Mouse (Mus musculus): ENCODE results near the gene Gm45337. TPM values are rescaled to one million over a fixed set of nuclear protein-coding genes. Genes with fewer than 3 reads are reported as not detected.
"Not testable (repeated sequence)": the region's sequence is repeated elsewhere in the genome, so short reads cannot be mapped to it uniquely, and the experiment has no call there.

Gene Gm45337
- total RNA-seq (2018; cell fraction: chromatin; rRNA removed), result not detected
- total RNA-seq (2018; cell fraction: cytosol; rRNA removed), result not detected
- not detected for total RNA-seq (2018; cell fraction: nucleus; rRNA removed)
- polyA plus RNA-seq (2018), result not detected in 3 replicates

DNA sequence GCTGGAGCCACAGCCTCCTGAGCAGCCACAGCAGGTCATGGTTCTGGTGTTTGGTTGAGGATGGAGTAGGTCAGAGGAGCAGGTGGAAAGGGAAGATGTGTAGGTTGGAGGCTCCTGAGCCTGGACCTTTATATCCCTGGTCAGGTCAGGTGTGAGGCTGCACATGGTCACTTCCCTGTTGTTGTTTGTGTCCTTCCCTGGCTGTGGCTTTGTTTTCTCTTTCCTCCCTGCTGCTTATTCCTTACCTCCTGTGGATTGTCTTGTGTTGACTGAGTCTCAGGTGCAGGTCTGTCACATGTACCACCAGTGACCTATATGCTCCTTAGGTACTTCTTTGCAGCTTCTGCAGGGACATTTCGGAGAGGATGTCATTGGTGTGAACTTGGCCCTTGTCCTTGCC, at the start of gene Gm45337:
TSS of gene Gm45337 (minus strand) at position 101 of the 400 bp plus-strand sequence.
- H3K79me2 ChIP-seq (ENCODE audit: inconsistent target), result no peaks in the 10 kb centered on the region
- no peak within 1 kb of the TSS for H3K4me3 ChIP-seq (ENCODE audit: inconsistent target)
- 100% methylated on average over 1 of the region's 1 CpGs for WGBS (ENCODE audit: missing documents)
- no peak within 1 kb of the TSS for H3K27ac ChIP-seq
- H3K36me3 ChIP-seq (ENCODE audit: inconsistent target), result no peaks in the 10 kb centered on the region

GRCm38 (mm10) chr7:142190289-142190688, 45.9 kb upstream of the Gm45337 start, which contains the start of gene Gm10153:
Gene Gm10153 (minus strand): TSS chr7:142190389.
- H3K4me3 ChIP-seq (ENCODE audit: inconsistent target), result no peak within 1 kb of the TSS
- H3K27ac ChIP-seq, result no peak within 1 kb of the TSS
- WGBS (ENCODE audit: missing documents), result 24% methylated on average over 2 of the region's 2 CpGs
- H3K79me2 ChIP-seq (ENCODE audit: inconsistent target), result no peaks in the 10 kb centered on the region
- H3K36me3 ChIP-seq (ENCODE audit: inconsistent target), result no peaks in the 10 kb centered on the region

DNA sequence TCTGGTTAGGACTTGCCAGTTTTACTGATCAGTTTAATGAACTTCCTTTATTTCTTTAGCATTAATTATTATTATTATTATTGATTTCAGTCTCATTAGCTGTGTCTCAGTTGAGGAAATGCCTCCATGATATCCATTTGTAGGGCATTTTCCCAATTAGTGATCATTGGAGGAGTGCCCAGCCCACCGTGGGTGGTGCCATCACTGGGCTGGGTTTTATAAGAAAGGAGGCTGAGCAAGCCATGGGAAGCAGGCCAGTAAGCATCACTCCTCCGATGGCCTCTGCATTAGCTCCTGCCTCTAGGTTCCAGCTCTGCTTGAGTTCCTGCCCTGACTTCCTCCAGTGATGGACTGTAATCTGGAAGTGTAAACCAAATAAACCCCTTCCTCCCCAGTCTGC, 43.7 kb upstream of the Gm45337 start:
- no peaks in the 10 kb centered on the region for H3K79me2 ChIP-seq (ENCODE audit: inconsistent target)
- H3K4me3 ChIP-seq (ENCODE audit: inconsistent target), result no peak overlapping the region
- WGBS (ENCODE audit: missing documents), result 82% methylated on average over 2 of the region's 2 CpGs

DNA sequence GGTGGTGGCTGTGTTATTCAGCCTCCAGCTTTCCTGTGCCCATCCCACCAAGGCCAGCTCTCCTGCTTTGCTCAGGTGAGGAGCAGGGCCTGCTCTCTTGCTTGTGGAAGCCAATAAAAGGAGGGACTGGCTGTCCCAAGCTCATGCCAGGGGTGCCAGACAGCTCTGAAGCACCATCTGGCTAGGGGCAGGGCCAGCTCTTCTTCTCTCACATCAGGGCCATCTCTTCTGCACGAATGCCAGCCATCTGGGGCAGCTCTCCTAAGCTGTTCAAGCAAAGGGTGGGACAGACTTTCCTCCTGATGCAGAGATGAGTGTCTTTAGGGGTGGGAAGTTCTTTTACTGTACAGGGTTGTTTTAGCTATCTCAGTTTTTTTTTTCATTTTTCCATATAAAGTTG, 36.6 kb upstream of the Gm45337 start:
- 63% methylated on average over 1 of the region's 1 CpGs for WGBS (ENCODE audit: missing documents)
- H3K79me2 ChIP-seq (ENCODE audit: inconsistent target), result no peaks in the 10 kb centered on the region
- no peak overlapping the region for H3K27ac ChIP-seq
- no peaks in the 10 kb centered on the region for H3K36me3 ChIP-seq (ENCODE audit: inconsistent target)
- H3K4me3 ChIP-seq (ENCODE audit: inconsistent target), result no peak overlapping the region

More for the DNA sequence above, 43.7 kb upstream of the Gm45337 start:
- Histone ChIP-seq H3K36me3 (ENCODE audit: inconsistent target) (no peaks in the 10 kb centered on the region), H3K27ac (no peak overlapping the region)

- Histone ChIP-seq H3K4me3 (ENCODE audit: inconsistent target) (no peak overlapping the region), H3K36me3 (ENCODE audit: inconsistent target) (no peaks in the 10 kb centered on the region), H3K27ac (no peak overlapping the region), H3K79me2 (ENCODE audit: inconsistent target) (no peaks in the 10 kb centered on the region)
- 93% methylated on average over 1 of the region's 1 CpGs for WGBS (ENCODE audit: missing documents)
Measured at GRCm38 (mm10) chr7:142178685-142179084, 34.3 kb upstream of the Gm45337 start.

DNA sequence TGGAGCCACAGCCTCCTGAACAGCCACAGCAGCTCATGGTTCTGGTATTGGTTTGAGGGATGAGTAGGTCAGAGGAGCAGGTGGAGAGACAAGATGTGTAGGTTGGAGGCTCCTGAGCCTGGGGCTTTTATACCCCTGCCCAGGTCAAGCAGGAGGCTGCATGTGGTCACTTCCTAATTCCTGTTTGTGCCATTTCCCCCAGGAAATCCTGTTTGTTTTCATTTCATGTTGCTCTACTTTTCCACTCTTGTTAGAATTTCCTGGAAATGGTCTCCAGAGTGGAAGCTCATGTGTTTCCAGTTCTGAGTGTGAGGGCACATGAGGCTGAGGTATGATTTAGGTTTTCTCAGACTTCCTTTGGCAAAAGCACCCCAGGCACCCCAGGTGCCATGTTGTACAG, 31.5 kb upstream of the Gm45337 start, which contains the start of gene Krtap5-2:
TSS of gene Krtap5-2 (minus strand) at position 101 of the 400 bp plus-strand sequence.
- H3K36me3 ChIP-seq (ENCODE audit: inconsistent target); H3K27ac ChIP-seq; H3K79me2 ChIP-seq (ENCODE audit: inconsistent target); H3K4me3 ChIP-seq (ENCODE audit: inconsistent target): not testable (repeated sequence)

DNA sequence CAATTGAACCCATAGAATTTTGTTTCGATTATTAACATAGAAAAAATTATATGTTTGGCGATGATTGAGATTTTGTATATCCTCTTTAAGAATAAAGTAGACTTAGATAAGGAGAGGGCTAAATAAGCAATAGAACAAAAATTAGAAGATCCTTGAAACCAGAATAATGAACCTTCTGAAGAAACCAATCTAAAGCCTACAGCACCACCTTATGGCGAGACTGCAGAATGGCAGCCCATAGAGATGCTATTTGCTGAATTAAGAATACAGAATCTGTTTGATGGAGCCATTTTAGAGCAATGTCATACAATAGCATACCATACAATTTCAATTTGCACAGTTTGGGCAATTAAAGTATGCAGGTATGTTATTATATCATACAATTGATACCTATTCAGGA, 25.4 kb upstream of the Gm45337 start:
- no peak overlapping the region for H3K27ac ChIP-seq
- H3K4me3 ChIP-seq (ENCODE audit: inconsistent target), result no peak overlapping the region
- H3K79me2 ChIP-seq (ENCODE audit: inconsistent target), result no peaks in the 10 kb centered on the region
- no peaks in the 10 kb centered on the region for H3K36me3 ChIP-seq (ENCODE audit: inconsistent target)
- 48% methylated on average over 3 of the region's 3 CpGs for WGBS (ENCODE audit: missing documents)

DNA sequence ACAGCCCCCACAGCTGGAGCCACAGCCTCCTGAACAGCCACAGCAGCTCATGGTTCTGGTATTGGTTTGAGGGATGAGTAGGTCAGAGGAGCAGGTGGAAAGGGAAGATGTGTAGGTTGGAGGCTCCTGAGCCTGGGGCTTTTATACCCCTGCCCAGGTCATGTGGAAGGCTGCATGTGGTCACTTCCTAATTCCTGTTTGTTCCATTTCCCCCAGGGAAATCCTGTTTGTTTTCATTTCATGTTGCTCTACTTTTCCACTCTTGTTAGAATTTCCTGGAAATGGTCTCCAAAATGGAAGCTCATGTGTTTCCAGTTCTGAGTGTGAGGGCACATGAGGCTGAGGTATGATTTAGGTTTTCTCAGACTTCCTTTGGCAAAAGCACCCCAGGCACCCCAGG, 21.2 kb upstream of the Gm45337 start, which contains the start of gene Gm4553:
TSS of gene Gm4553 (minus strand) at position 101 of the 400 bp plus-strand sequence.
- not testable (repeated sequence) for H3K27ac ChIP-seq; H3K79me2 ChIP-seq (ENCODE audit: inconsistent target)

DNA sequence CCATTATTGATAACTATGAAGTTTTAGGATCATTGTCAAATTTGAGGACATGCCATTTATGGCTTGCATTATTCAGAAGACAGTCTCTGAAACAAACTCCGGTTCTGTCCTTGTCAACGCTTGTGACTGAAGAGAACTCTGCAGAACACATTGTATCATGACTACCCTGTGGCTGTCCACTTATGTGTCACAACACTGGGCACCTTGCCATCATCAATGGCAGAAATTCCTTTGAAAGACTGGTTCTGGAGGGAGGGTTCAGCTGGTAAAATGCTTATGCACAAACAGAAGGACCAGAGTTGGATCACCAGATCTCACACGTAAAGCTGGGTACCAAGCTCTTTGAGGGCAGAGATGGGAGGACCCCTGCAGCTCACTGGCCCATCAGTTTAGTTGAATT, 15.0 kb upstream of the Gm45337 start:
- H3K27ac ChIP-seq, result no peak overlapping the region
- WGBS (ENCODE audit: missing documents), result 98% methylated on average over 3 of the region's 3 CpGs
- H3K79me2 ChIP-seq (ENCODE audit: inconsistent target), result no peaks in the 10 kb centered on the region
- no peak overlapping the region for H3K4me3 ChIP-seq (ENCODE audit: inconsistent target)
- no peaks in the 10 kb centered on the region for H3K36me3 ChIP-seq (ENCODE audit: inconsistent target)

More for the DNA sequence above, 21.2 kb upstream of the Gm45337 start, which contains the start of gene Gm4553:
- not testable (repeated sequence) for H3K4me3 ChIP-seq (ENCODE audit: inconsistent target); H3K36me3 ChIP-seq (ENCODE audit: inconsistent target)

GRCm38 (mm10) chr7:142157013-142157412, 12.6 kb upstream of the Gm45337 start, which contains the start of gene Gm29735:
Gene Gm29735 (minus strand): TSS chr7:142157113.
- not testable (repeated sequence) for H3K36me3 ChIP-seq (ENCODE audit: inconsistent target); H3K4me3 ChIP-seq (ENCODE audit: inconsistent target); H3K79me2 ChIP-seq (ENCODE audit: inconsistent target); H3K27ac ChIP-seq
- WGBS (ENCODE audit: missing documents), result 33% methylated on average over 2 of the region's 2 CpGs

- H3K27ac ChIP-seq, result no peak overlapping the region
- no peaks in the 10 kb centered on the region for H3K36me3 ChIP-seq (ENCODE audit: inconsistent target)
- H3K79me2 ChIP-seq (ENCODE audit: inconsistent target), result no peaks in the 10 kb centered on the region
- H3K4me3 ChIP-seq (ENCODE audit: inconsistent target), result no peak overlapping the region
- 0% methylated on average over 1 of the region's 1 CpGs for WGBS (ENCODE audit: missing documents)
Measured at GRCm38 (mm10) chr7:142155308-142155707, 10.9 kb upstream of the Gm45337 start.

- H3K36me3 ChIP-seq (ENCODE audit: inconsistent target), result no peaks in the 10 kb centered on the region
- H3K79me2 ChIP-seq (ENCODE audit: inconsistent target), result no peaks in the 10 kb centered on the region
- no peak overlapping the region for H3K4me3 ChIP-seq (ENCODE audit: inconsistent target)
- WGBS (ENCODE audit: missing documents), result 93% methylated on average over 4 of the region's 4 CpGs
- H3K27ac ChIP-seq, result no peak overlapping the region
Measured at GRCm38 (mm10) chr7:142152191-142152590, 7.8 kb upstream of the Gm45337 start.

- H3K27ac ChIP-seq, result no peak overlapping the region
- no peaks in the 10 kb centered on the region for H3K79me2 ChIP-seq (ENCODE audit: inconsistent target)
- no peaks in the 10 kb centered on the region for H3K36me3 ChIP-seq (ENCODE audit: inconsistent target)
- no peak overlapping the region for H3K4me3 ChIP-seq (ENCODE audit: inconsistent target)
Measured at GRCm38 (mm10) chr7:142148633-142149032, 4.2 kb upstream of the Gm45337 start.

- Histone ChIP-seq H3K36me3 (ENCODE audit: inconsistent target) (no peaks in the 10 kb centered on the region), H3K27ac (no peak overlapping the region), H3K79me2 (ENCODE audit: inconsistent target) (no peaks in the 10 kb centered on the region), H3K4me3 (ENCODE audit: inconsistent target) (no peak overlapping the region)
- WGBS (ENCODE audit: missing documents), result 0% methylated on average over 1 of the region's 1 CpGs
Measured at GRCm38 (mm10) chr7:142146033-142146432, 1.6 kb upstream of the Gm45337 start.

DNA sequence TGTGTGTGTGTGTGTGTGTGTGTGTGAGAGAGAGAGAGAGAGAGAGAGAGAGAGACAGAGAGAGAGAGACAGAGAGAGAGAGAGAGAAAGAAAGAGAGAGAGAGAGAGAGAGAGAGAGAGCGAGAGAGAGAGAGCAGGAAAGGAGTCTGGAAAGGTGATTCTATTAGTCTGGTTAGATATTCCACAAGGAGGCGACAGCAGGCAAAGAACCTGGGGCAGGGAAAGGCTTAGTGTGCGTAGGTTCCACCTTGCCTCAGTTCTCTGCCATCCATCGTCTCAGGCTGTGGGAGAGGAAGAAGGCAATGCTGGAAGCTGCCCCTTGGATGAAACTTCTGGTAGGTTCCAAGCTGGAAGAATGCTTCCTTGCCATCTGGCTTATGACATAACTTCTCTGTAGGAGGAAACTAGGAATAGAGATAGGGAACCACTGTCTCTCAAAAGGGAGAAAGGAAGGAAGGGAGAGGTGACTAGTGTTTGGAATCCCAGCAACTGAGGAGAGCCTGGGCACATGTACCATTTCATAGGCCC, 1.1 kb upstream of the Gm45337 start:
- whole genome bisulfite sequencing (ENCODE audit: missing documents), result 86% methylated on average over 4 of the region's 4 CpGs
- Histone ChIP-seq H3K4me3 (ENCODE audit: inconsistent target) (no peak overlapping the region), H3K79me2 (ENCODE audit: inconsistent target) (no peaks in the 10 kb centered on the region), H3K36me3 (ENCODE audit: inconsistent target) (no peaks in the 10 kb centered on the region), H3K27ac (no peak overlapping the region)

GRCm38 (mm10) chr7:142143506-142144010, 849 bp downstream of the Gm45337 start:
- H3K27ac ChIP-seq; H3K36me3 ChIP-seq (ENCODE audit: inconsistent target); H3K79me2 ChIP-seq (ENCODE audit: inconsistent target); H3K4me3 ChIP-seq (ENCODE audit: inconsistent target): not testable (repeated sequence)
- 0% methylated on average over 1 of the region's 1 CpGs for WGBS (ENCODE audit: missing documents)

Measured in macrophage (primary cell).